Mouse (Mus musculus) spleen, postnatal 36 days (tissue): ENCODE measurements at regions not wholly inside any gene's neighbourhood (a gene's known extent, or its start where the extent isn't known, plus 50 kb on each side); places are given as distances from the start of the nearest gene placed in this dataset.
"Not testable (repeated sequence)": the region's sequence is repeated elsewhere in the genome, so short reads cannot be mapped to it uniquely, and the experiment has no call there.

ENCODE experiments used
- DNase-seq, 2 experiments: peaks; one replicate each; pipeline ENCODE4 v3.0.0; 2022; ENCODE audit warnings: low spot score in 2 of 2, mixed read lengths in 1 of 2

DNA sequence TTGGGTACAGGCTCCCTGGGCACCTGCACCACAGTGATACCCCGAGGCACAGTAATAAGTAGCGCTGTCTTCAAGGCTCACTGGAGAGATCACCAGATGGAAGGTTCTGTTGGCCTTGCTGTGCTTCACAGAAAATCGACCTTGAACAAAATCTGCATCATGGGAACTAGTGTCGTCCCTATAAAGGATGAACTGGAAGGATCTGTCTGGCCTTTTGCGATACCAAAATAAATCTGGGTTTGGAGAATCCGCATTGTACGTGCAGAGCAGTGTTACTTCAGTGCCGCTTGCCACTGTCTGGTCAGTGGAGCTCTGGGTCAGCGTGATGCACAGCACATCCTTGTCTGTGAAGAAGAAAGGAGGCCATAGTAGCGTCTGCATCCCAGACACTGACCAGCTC lies 105.3 kb downstream of the Dad1 start:
- DNase-seq: no peak

GRCm38 (mm10) chr14:54148121-54148520 lies 105.8 kb downstream of the Dad1 start:
- DNase-seq: no peak

DNA sequence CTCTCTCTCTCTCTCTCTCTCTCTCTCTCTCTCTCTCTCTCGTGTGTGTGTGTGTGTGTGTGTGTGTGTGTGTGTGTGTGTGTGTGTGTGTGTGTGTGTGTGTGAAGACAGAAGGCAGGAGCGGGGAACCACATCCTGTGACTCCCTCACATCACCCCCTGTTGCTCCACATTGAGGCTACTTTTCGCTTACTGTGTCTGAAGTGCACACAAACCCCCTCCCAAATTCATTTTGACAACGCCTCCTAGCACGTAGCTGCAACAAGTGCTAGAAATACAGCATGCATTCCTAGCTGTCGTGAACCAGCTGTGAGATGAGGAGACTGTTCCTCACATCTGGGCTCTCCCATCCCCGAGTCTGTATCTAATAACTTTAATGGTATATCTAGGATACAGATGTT lies 106.4 kb downstream of the Dad1 start:
- no peak for DNase-seq

DNA sequence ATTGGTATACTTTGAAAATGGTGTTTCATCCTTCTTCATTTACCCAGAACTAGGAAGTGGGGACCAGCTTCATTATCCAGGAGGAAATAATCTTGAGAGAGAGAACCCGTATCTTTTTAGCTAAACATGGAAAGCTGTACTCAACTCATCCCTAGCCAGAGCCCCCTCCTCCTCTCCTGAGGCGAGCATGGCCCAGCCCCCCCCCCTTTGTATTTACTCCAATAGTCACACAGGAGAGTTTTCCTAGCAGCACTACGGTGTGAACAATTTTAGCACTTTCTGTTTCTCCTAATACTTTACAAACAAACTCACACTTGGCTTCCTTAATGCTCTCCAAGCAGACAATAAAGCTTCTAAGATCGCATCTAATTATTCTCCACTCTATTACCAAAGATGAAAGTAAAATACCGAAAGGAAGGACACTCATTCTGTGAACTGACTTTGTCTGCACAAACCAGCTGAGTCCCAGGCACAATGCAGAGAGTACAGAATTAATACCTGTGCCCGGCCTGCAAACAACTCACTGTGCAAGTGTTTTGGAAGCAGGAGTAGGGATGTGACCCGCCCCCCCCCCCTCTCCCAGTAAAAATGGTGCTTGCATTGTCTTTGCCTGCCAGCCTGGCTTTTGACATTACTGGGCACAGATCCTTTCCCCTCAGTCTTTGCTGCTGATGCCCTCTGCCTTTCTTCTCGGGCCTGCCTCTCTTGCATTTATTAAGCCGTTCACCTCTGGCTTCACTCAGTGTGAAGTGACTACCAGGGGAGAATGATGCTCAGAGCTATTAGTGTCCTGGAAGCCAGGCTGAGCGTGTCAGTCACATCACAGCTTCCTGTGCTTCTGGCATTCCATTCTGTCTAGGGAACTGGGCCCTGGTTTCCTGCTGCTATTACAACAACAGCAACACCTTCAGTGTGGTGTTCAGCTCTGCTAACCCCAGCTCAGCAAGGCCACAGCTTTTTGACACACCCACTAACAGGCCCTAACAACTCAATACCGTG lies 107.9 kb downstream of the Dad1 start:
- DNase-seq: no peak

DNA sequence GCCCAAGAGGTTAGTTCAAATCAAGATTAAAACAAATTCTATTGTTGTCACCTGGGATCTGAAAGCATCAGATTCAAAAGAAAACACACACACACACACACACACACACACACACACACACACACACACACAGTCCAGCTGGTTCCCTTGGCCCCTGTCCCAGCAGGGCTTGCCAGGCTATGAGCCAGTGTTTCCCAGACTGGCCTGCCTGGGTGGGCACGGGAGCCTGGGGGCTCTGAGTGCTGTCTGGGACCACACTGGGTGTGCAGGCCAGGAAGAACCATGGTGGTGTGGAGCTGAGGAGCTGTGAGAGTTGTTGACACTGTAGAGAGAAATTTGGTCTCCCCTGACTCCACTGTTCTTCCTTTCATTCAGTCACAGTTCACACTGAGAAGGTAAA lies 110.1 kb downstream of the Dad1 start:
- no peak for DNase-seq

DNA sequence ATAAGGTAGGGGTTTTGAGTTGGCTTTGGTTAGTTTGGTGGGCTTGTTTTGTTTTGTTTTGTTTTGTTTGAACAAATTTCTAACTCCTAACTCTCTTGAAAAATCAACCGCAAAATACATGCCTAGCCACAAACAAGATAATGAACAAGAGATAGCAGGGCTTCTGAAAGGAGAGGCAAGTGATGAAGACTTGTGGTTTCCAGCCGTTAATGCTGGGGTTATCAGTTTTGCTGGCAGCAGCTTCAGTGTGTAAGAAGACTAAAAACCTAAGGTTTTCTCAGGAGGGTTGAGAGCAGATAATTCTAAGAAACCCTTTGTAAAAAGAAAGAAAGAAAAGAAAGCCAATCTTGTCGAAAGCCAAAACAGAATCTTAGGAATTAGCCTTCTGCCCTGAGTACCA lies 115.6 kb downstream of the Dad1 start:
- DNase-seq: no peak

- no peak for DNase-seq
These were observed 117.4 kb downstream of the Dad1 start for GRCm38 (mm10) chr14:54136538-54136937.

DNA sequence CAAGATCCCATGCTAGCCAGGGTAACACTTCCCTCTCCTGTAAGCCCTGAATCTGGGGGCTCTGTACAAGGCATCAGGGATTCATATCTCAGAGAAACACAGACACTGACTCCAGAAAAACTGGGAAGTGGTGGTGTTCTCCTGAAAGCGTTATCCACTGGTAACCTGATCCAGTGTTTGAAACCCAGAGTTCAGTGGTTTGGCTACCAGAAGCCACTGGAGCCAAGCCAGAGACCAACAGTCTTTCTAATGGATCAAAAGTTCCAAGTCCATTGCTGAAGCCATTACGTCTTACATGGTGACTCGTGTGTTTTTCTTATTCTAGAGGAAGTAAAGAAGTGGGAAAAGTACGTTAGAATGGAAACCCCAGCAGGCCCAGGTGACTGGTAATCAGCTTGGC lies 125.6 kb downstream of the Dad1 start:
- DNase-seq: no peak

DNA sequence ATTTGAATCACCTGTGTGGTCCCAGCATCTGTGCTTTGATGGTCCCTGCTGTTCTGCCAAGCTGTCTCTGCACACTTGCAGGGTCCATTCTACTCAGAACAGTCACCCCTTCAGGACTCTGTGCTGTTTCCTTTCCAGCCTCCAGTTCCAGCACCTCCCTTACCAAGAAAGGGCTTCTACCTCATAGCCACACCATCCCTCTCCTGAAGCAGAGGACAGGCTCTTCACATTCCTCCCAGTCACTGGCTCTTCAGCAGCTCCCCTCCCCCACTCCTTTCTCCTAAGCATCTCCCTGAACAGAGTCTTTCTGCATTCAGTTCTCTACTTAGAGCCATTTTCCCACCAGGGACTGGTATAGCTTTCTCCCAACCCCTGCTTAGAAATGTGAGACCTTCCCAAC lies 128.4 kb downstream of the Dad1 start:
- DNase-seq: no peak

DNA sequence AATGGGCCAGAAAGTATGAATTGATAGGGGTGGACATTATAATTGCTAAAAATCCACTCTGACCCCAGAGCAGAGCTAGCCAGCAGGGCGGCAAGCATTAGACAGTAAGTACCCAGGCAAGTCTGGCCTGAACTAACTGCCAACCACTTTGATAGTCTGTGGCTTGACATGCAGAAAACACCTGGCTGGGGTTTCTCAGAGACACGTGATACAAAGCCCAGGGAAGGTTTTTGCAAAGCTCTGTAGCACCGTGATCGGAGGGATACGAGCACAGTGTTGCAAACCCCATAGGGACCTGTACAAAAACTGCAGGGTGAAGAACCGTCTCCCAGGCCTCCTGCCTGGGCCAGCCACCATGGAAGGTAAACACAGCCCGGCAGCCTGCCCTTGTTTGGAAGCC lies 131.9 kb downstream of the Dad1 start:
- DNase-seq: no peak

DNA sequence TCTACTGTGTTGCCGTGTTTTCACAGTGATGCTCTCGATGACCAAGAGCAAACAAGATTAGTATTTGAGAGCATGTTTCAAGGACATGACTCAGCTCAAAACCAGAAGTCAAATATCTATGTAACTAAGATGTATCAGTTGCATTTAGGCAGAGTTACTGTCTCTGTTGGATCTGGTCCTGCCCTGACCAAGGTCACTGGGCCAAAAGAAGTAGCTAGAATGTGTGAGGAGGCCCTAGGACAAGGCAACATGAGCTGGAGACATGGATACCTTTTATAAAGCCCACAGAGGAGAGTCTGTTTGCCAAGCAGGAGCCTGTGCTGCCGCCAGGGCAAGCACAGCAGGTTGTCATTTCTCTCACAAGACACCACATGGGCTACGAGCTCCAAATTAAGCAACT lies 132.6 kb downstream of the Dad1 start:
- no peak for DNase-seq

GRCm38 (mm10) chr14:54120194-54120593 lies 133.7 kb downstream of the Dad1 start:
- no peak for DNase-seq

DNA sequence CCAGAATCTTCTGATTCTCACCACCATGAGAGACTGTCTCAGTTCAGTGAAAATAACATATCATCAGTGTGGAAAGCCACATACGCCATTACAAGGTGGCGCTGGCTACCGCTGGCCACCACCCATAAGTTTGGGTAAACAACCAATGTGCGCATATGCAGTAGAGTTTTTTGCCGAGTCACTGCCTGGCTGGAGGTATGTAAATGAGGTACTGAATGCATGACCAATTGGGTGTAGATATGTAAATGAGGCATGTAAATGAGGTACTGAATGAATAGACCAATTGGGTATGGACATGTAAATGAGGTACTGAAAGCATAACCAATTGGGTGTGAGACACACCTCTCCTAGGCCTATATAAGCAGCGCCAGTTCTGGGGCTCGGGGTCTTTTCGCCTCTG lies 136.3 kb downstream of the Dad1 start:
- DNase-seq: not testable (repeated sequence)

DNA sequence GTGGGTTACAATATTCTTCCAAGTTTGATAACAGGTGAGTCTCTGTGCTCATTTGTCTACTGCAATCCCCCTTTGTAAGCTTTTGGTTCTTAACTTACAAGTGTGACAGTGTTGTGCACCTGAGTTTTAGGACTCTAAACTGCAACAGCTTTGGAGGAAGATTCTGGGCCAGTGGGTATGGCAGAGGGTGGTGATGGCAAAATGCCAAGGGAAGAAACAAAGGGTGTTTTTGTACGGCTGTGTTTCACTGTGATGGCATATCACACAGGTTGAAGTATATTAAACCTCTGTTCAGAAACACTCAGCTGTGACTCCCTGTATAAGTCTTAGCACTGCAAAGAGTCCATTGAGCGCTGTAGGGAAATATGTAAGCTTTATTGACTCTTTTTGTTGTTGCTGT lies 140.7 kb downstream of the Dad1 start:
- DNase-seq: no peak

- DNase-seq: no peak
These were observed 142.9 kb downstream of the Dad1 start for GRCm38 (mm10) chr14:54110971-54111370.

DNA sequence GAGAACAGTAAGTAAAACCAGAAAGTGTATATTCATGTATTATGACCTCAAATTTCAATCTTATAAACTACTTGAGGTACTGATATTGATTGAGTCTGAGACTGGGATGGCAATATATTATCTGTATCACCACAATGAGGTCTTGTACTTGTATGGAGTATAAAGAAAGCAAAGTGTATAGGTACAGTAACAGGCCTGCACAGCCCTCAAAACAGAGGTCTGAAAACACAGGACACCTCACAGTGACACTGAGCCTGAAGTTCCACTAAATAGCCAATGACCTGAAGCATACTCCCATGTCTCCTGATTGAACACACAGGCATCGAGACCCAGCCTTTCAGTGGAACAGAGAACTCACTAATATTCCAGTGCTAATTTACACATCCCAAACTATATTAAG lies 144.8 kb downstream of the Dad1 start:
- DNase-seq: no peak

DNA sequence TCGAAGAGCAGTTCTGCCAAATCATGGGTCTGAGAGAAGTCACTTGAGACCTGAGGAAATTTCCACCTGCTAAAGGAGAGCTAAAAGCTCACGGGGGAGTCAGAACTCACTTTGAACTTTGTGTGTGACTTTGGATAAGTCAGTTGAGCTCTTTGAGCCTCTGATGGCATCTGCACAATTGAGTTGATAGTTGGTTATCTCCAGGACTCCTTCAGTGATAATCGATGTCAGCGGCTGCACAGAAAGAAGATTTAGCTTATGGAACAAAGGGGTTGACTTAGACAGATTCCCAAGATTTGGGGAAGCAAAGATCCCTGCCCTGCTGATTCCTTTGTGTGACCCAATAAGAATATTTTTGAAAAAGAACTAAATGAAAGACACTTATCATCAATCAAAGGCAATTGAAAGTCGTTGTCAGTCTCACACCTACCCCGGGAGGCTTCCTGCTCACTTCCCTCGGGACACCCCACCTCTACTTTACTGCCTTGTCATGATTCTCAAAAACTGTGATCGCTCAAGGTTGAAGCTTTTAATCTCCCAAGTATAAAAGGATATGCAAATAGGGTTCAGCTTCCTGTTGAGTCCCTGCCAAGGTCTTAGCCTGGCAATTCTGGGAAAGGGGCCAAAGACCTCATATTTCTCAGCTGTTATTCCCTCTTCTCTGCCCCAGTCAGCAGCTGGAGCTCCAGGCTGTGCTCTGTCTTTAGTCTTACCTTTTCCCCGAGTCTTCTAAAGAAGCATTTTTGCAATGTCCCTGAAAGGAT lies 145.4 kb downstream of the Dad1 start:
- DNase-seq: peak; percentile 11 to 22

GRCm38 (mm10) chr14:54107204-54107796 lies 146.6 kb downstream of the Dad1 start:
- no peak for DNase-seq

- no peak for DNase-seq
These were observed 149.7 kb downstream of the Dad1 start for GRCm38 (mm10) chr14:54104243-54104642.

- no peak for DNase-seq
These were observed 150.4 kb downstream of the Dad1 start for GRCm38 (mm10) chr14:54103541-54103940.

DNA sequence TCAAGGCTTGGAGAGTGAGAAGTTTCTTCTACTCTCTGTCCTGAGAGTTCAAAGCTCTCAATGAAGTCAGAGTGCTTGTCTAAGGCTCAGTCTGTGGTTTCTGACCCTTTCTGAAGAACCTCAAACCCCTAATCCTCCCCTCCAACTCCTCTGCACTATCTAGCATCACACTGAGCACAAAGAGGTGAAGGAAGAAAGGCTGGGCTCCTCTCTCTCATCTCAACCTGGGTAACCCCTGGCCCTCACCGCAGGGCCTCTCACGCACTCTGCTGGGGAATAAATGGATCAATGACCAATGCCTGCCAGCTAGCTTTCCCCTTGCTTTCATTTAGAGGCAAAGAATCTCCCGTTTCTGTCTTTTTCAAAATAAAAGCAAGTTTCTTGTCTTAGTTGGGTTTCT lies 150.8 kb downstream of the Dad1 start:
- no peak for DNase-seq

GRCm38 (mm10) chr14:54101775-54102174 lies 152.1 kb downstream of the Dad1 start:
- DNase-seq: no peak

- no peak for DNase-seq
These were observed 154.5 kb downstream of the Dad1 start for GRCm38 (mm10) chr14:54099360-54099759.
